Comparison of ENCODE assay signal across 20 mouse cellular contexts in genomic region chr12:79812838-79813563, GRCm38 (mm10).
DNase-seq lines count a peak whose midpoint lies in the region; ATAC-seq and TF ChIP-seq lines count a peak whose summit lies in the region.
"Had no signal": no experiment of that assay in that cellular context is flagged by ENCODE, and none has a peak within 500 bp of the region (broad histone marks: within the 10 kb centered on the region; RNA-seq: fewer than 3 reads in every experiment).

No protein-coding gene starts in this region.

- peaks cover 43% of the 10 kb centered on the region for H3K27me3 ChIP-seq in hindbrain, embryonic 10.5 days (ENCODE audit: insufficient read depth, poor library complexity, severe bottlenecking)
- H3K27me3 ChIP-seq in hindbrain, postnatal 0 days (ENCODE audit: insufficient read depth, low read length), result no peaks in the 10 kb centered on the region; the same call in 1 of the 2 replicates
- peaks cover 40% of the 10 kb centered on the region for H3K27me3 ChIP-seq in midbrain, embryonic 10.5 days (ENCODE audit: low read depth, poor library complexity, severe bottlenecking)
- no peaks in the 10 kb centered on the region for H3K27me3 ChIP-seq in midbrain, embryonic 15.5 days (replicated peaks)
- H3K27me3 ChIP-seq in embryonic facial prominence, embryonic 10.5 days (replicated peaks; ENCODE audit: low read depth, poor library complexity, severe bottlenecking), result peaks cover 18% of the 10 kb centered on the region
- H3K27me3 ChIP-seq in limb, embryonic 10.5 days (ENCODE audit: low read depth, poor library complexity, severe bottlenecking), result 0 out of 2 replicates have a peak, but pooled peaks cover 4% of the 10 kb centered on the region
- H3K27me3 ChIP-seq: forebrain, embryonic 15.5 days; heart, embryonic 13.5 days; limb, embryonic 15.5 days had no signal

- H3K4me3 ChIP-seq in hindbrain, embryonic 10.5 days, result 0 out of 2 replicates have a peak overlapping the region, but pooled peaks have one; percentile 16
- H3K4me3 ChIP-seq in hindbrain, postnatal 0 days (ENCODE audit: low read length), result no peak overlapping the region
- H3K4me3 ChIP-seq in midbrain, embryonic 10.5 days, result peak overlapping the region; percentile 16; the same call in 1 of the 2 replicates
- no peak overlapping the region for H3K4me3 ChIP-seq in midbrain, embryonic 15.5 days
- H3K4me3 ChIP-seq in embryonic facial prominence, embryonic 10.5 days, result no peak overlapping the region
- H3K4me3 ChIP-seq in limb, embryonic 10.5 days, result no peak overlapping the region
- H3K4me3 ChIP-seq: forebrain, embryonic 15.5 days; heart, embryonic 13.5 days; limb, embryonic 15.5 days had no signal

- peak overlapping the region; percentile 87 for H3K27ac ChIP-seq in hindbrain, embryonic 10.5 days
- H3K27ac ChIP-seq in hindbrain, postnatal 0 days, result no peak overlapping the region
- peak overlapping the region; percentile 94 for H3K27ac ChIP-seq in midbrain, embryonic 10.5 days (replicated peaks)
- H3K27ac ChIP-seq in midbrain, embryonic 15.5 days, result no peak overlapping the region
- peak overlapping the region; percentile 80 for H3K27ac ChIP-seq in embryonic facial prominence, embryonic 10.5 days (replicated peaks)
- H3K27ac ChIP-seq in limb, embryonic 10.5 days, result peak overlapping the region; percentile 85
- H3K27ac ChIP-seq: forebrain, embryonic 15.5 days; heart, embryonic 13.5 days; kidney, postnatal 0 days; limb, embryonic 15.5 days had no signal

- ATAC-seq in hindbrain, postnatal 0 days, result no peak
- ATAC-seq in midbrain, embryonic 15.5 days (replicated peaks), result no peak
- ATAC-seq: forebrain, embryonic 15.5 days; inflammation-experienced regulatory T-cells, adult 6 months; lung, postnatal 0 days had no signal

- TF ChIP-seq CTCF in hindbrain, postnatal 0 days (IDR thresholded peaks at IDR 0.05; ENCODE audit: low read depth), result no peak

- no peak overlapping the region for H3K4me2 ChIP-seq in hindbrain, postnatal 0 days (ENCODE audit: low read depth, low read length)
- H3K4me2 ChIP-seq in midbrain, embryonic 15.5 days, result no peak overlapping the region
- H3K4me2 ChIP-seq: forebrain, embryonic 15.5 days; heart, embryonic 13.5 days; limb, embryonic 15.5 days had no signal

- H3K36me3 ChIP-seq in hindbrain, embryonic 10.5 days, result no peaks in the 10 kb centered on the region
- no peaks in the 10 kb centered on the region for H3K36me3 ChIP-seq in hindbrain, postnatal 0 days (ENCODE audit: insufficient read depth, low read length)
- no peaks in the 10 kb centered on the region for H3K36me3 ChIP-seq in midbrain, embryonic 10.5 days
- H3K36me3 ChIP-seq in midbrain, embryonic 15.5 days (replicated peaks), result no peaks in the 10 kb centered on the region
- H3K36me3 ChIP-seq in embryonic facial prominence, embryonic 10.5 days (replicated peaks), result no peaks in the 10 kb centered on the region
- H3K36me3 ChIP-seq in limb, embryonic 10.5 days, result no peaks in the 10 kb centered on the region
- H3K36me3 ChIP-seq: forebrain, embryonic 15.5 days; heart, embryonic 13.5 days; limb, embryonic 15.5 days had no signal

- 0 out of 2 replicates have a peak, but pooled peaks cover 3% of the 10 kb centered on the region for H3K9me3 ChIP-seq in hindbrain, embryonic 10.5 days
- H3K9me3 ChIP-seq in hindbrain, postnatal 0 days (ENCODE audit: low read length), result no peaks in the 10 kb centered on the region
- H3K9me3 ChIP-seq in midbrain, embryonic 10.5 days (replicated peaks), result no peaks in the 10 kb centered on the region
- no peaks in the 10 kb centered on the region for H3K9me3 ChIP-seq in midbrain, embryonic 15.5 days
- no peaks in the 10 kb centered on the region for H3K9me3 ChIP-seq in embryonic facial prominence, embryonic 10.5 days
- no peaks in the 10 kb centered on the region for H3K9me3 ChIP-seq in limb, embryonic 10.5 days (replicated peaks)
- H3K9me3 ChIP-seq: forebrain, embryonic 15.5 days; heart, embryonic 13.5 days; limb, embryonic 15.5 days had no signal

- DNase-seq in hindbrain, embryonic 10.5 days (ENCODE audit: low spot score), result peak; percentile 73
- no peak for DNase-seq in hindbrain, postnatal 0 days (ENCODE audit: low spot score)
- DNase-seq in midbrain, embryonic 10.5 days (ENCODE audit: low spot score), result peak; percentile 76
- peak; percentile 41 for DNase-seq in embryonic facial prominence, embryonic 10.5 days (ENCODE audit: low spot score)
- no peak for DNase-seq in limb, embryonic 10.5 days (ENCODE audit: low spot score)
- DNase-seq in thymus, postnatal 25 days, result no peak
- DNase-seq in right cerebral cortex, postnatal 36 days (ENCODE audit: low spot score in 2 of 2), result no peak
- DNase-seq: adrenal gland, adult 2 months; cerebellum, adult 2 months; heart, postnatal 36 days; layer of hippocampus, postnatal 36 days; right cerebral cortex, postnatal 4 days; thymus, adult 2 months had no signal

- no peak overlapping the region for H3K9ac ChIP-seq in hindbrain, postnatal 0 days (replicated peaks; ENCODE audit: low read length)
- no peak overlapping the region for H3K9ac ChIP-seq in midbrain, embryonic 15.5 days
- H3K9ac ChIP-seq: forebrain, embryonic 15.5 days; heart, embryonic 13.5 days; limb, embryonic 15.5 days had no signal

- H3K4me1 ChIP-seq in hindbrain, embryonic 10.5 days (replicated peaks), result peaks cover 65% of the 10 kb centered on the region
- no peaks in the 10 kb centered on the region for H3K4me1 ChIP-seq in hindbrain, postnatal 0 days (ENCODE audit: insufficient read depth, low read length)
- H3K4me1 ChIP-seq in midbrain, embryonic 10.5 days, result peaks cover 73% of the 10 kb centered on the region
- H3K4me1 ChIP-seq in midbrain, embryonic 15.5 days, result peaks cover 20% of the 10 kb centered on the region
- H3K4me1 ChIP-seq in embryonic facial prominence, embryonic 10.5 days, result peaks cover 59% of the 10 kb centered on the region
- H3K4me1 ChIP-seq in limb, embryonic 10.5 days, result peaks cover 70% of the 10 kb centered on the region

- 20% methylated on average over 18 of the region's 18 CpGs for WGBS in hindbrain, embryonic 10.5 days
- WGBS in hindbrain, postnatal 0 days, result 39% methylated on average over 18 of the region's 18 CpGs
- WGBS in midbrain, embryonic 10.5 days, result 20% methylated on average over 18 of the region's 18 CpGs
- 23% methylated on average over 18 of the region's 18 CpGs for WGBS in midbrain, embryonic 15.5 days
- WGBS in embryonic facial prominence, embryonic 10.5 days, result 42% methylated on average over 18 of the region's 18 CpGs
- 71% methylated on average over 18 of the region's 18 CpGs for WGBS in limb, embryonic 10.5 days

Comparison
In these comparisons a context has a peak if more than half of its experiments do, and no peak if none do; other contexts are left out.
1. DNase-seq: peak in hindbrain, embryonic 10.5 days (single experiment), midbrain, embryonic 10.5 days (single experiment) and embryonic facial prominence, embryonic 10.5 days (single experiment); none in hindbrain, postnatal 0 days (single experiment), limb, embryonic 10.5 days (single experiment), thymus, postnatal 25 days (single experiment) and right cerebral cortex, postnatal 36 days (0 of 2).
2. H3K27ac ChIP-seq: peak in hindbrain, embryonic 10.5 days (single experiment), midbrain, embryonic 10.5 days (single experiment), embryonic facial prominence, embryonic 10.5 days (single experiment) and limb, embryonic 10.5 days (single experiment); none in hindbrain, postnatal 0 days (single experiment) and midbrain, embryonic 15.5 days (single experiment).
3. H3K4me3 ChIP-seq: peak in hindbrain, embryonic 10.5 days (single experiment) and midbrain, embryonic 10.5 days (single experiment); none in hindbrain, postnatal 0 days (single experiment), midbrain, embryonic 15.5 days (single experiment), embryonic facial prominence, embryonic 10.5 days (single experiment) and limb, embryonic 10.5 days (single experiment).